Mouse (Mus musculus) heart, postnatal 0 days (tissue): ENCODE data around the gene Ip6k3.

Source experiments
- CTCF ChIP-seq: IDR thresholded peaks from 2 replicates; pipeline ENCODE4 v1.5.1; 2016; ENCODE audit warnings: antibody characterized with exemption, control low read depth, low read depth
- EP300 ChIP-seq: IDR thresholded peaks from 2 replicates; pipeline ENCODE4 v1.6.1; 2016; ENCODE audit warnings: antibody characterized with exemption, low read depth

- TF ChIP-seq EP300 (no peak), CTCF (no peak)
Observed at GRCm38 (mm10) chr17:27204075-27204909, 36.7 kb upstream of the Ip6k3 start, which contains the start of gene Lemd2.
